8 mouse cellular contexts compared by ENCODE assay signal in genomic region chr13:85288843-85289713, GRCm38 (mm10). TPM values are rescaled to one million over a fixed set of nuclear protein-coding genes. Genes with fewer than 3 reads are reported as not detected.
DNase-seq lines count a peak whose midpoint lies in the region; ATAC-seq lines count a peak whose summit lies in the region.

Gene Rasa1, minus strand, starts transcription at chr13:85289130.

- peak; percentile 99 for DNase-seq in Muller cell, postnatal 12 days (ENCODE audit: inconsistent ontology term)
- DNase-seq in cerebellum, adult 9-11 months, result peak; percentile 98
- DNase-seq in frontal cortex, adult 2 months (ENCODE audit: extremely low spot score in 1 of 2, low spot score in 1 of 2), result peak; percentile 78 to 93
- peak; percentile 98 for DNase-seq in hindbrain, embryonic 11.5 days (ENCODE audit: low spot score)
- peak; percentile 88 to 94 for DNase-seq in layer of hippocampus, postnatal 14 days (ENCODE audit: low spot score in 2 of 2)
- DNase-seq in lung, postnatal 14 days, result peak; percentile 94
- peak; percentile 96 for DNase-seq in retina, adult 2 months (ENCODE audit: low read depth, low spot score)
- peak; percentile 93 to 95 for DNase-seq in thymus, postnatal 36 days

- H3K4me2 ChIP-seq in hindbrain, embryonic 11.5 days (replicated peaks; ENCODE audit: low read depth, low read length), result peak within 1 kb of the TSS; percentile 47

- H3K27me3 ChIP-seq in hindbrain, embryonic 11.5 days (ENCODE audit: control insufficient read depth, insufficient read depth, low read length), result no peaks in the 10 kb centered on the region

- ATAC-seq in hindbrain, embryonic 11.5 days (ENCODE audit: low FRiP score), result peak; percentile 99

- peak within 1 kb of the TSS; percentile 96 for H3K9ac ChIP-seq in hindbrain, embryonic 11.5 days (ENCODE audit: low read depth, low read length)

- under 1% methylated on average over 60 of the region's 97 CpGs for WGBS in hindbrain, embryonic 11.5 days

- peak within 1 kb of the TSS; percentile 100 for H3K27ac ChIP-seq in hindbrain, embryonic 11.5 days (ENCODE audit: low read depth, low read length)

- H3K4me1 ChIP-seq in hindbrain, embryonic 11.5 days (replicated peaks; ENCODE audit: control insufficient read depth, insufficient read depth, low read length), result no peaks in the 10 kb centered on the region

- H3K4me3 ChIP-seq in hindbrain, embryonic 11.5 days (ENCODE audit: low read depth, low read length), result peak within 1 kb of the TSS; percentile 97

- no peaks in the 10 kb centered on the region for H3K9me3 ChIP-seq in hindbrain, embryonic 11.5 days (ENCODE audit: control insufficient read depth, low read length)

- no peaks in the 10 kb centered on the region for H3K36me3 ChIP-seq in hindbrain, embryonic 11.5 days (ENCODE audit: control insufficient read depth, insufficient read depth, low read length)

RNA-seq across cellular contexts. Expression of gene Rasa1, which starts in this region (rescaled TPM):
- polyA plus RNA-seq in frontal cortex, adult 2 months (2012; rRNA removed), result 57.5 and 78.8 TPM in 2 replicates
- polyA plus RNA-seq in hindbrain, embryonic 11.5 days (2014; fragmentation: Nextera tagmentation; extraction: Ambion mirVana), result 60.0 and 64.0 TPM in 2 replicates
- total RNA-seq in layer of hippocampus, postnatal 14 days (2021), result 10 to 100 TPM; 66.7 to 68.6 TPM

Comparison
In these comparisons a context has a peak if more than half of its experiments do, and no peak if none do; other contexts are left out.
1. Peak in every context shown above with its lines: DNase-seq, ATAC-seq, H3K4me3 ChIP-seq and H3K27ac ChIP-seq.